Mouse (Mus musculus) splenic B cell, adult 2 months (primary cell): ENCODE results near the gene Coq8a.
A peak's percentile ranks its signal among the peaks of the same experiment; 100 is the strongest.

ENCODE experiments used
- DNase-seq: peaks from one replicate; pipeline ENCODE4 v3.0.0-alpha.2; 2011; ENCODE audit warnings: low read depth, low spot score
- H3K27me3 ChIP-seq: 2 replicates; pipeline ENCODE4 v1.6.1; 2012; ENCODE audit warnings: mild to moderate bottlenecking, low read length, moderate library complexity, mixed read lengths; ENCODE audit not compliant: control insufficient read depth, poor library complexity, insufficient read depth, severe bottlenecking
- H3K36me3 ChIP-seq: 2 replicates; pipeline ENCODE4 v1.6.1; 2012; ENCODE audit warnings: mild to moderate bottlenecking, low read length, moderate library complexity, mixed read lengths; ENCODE audit not compliant: control insufficient read depth, poor library complexity, insufficient read depth, severe bottlenecking

Coq8a gene

DNA sequence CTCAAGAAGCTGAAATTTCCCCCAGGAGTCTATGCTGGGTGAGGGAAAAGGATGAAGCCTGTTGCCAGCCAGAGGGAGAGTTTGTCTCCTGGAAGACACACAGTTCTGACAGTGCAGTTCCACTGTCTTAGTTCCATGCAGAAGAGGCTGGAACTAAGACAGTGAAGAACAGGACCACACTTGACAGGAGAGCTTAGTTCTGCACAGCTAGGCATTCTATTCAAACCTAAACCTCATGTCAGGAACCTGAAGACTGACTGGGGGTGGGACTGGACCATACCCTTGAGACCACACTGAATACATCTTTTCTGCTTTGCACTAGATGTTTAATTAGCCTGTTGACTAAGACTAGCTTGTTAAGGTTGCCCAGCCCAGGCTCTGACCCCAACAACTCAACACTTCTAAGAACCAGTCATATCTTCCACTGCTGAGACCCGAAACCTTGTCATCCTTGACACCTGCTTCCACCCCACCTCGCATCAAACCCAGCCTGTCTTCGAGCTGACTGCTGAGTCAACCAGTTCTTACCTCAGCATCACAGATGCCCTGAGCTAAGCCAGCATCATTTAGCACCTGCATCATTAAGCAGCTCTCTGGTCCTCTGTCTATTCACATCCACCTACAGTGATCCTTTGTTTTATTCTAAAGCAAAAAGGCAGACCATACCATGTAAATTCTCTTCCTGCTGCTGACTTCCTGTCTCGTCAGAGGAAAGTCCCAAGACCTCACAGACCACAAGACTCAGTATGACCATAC lies at the start of gene Coq8a:
TSS of gene Coq8a (minus strand) at position 644 of the 756 bp plus-strand sequence.
- DNase-seq = peak; percentile 96
- Histone ChIP-seq H3K27me3 (no peaks in the 10 kb centered on the region), H3K36me3 (no peaks in the 10 kb centered on the region)

DNA sequence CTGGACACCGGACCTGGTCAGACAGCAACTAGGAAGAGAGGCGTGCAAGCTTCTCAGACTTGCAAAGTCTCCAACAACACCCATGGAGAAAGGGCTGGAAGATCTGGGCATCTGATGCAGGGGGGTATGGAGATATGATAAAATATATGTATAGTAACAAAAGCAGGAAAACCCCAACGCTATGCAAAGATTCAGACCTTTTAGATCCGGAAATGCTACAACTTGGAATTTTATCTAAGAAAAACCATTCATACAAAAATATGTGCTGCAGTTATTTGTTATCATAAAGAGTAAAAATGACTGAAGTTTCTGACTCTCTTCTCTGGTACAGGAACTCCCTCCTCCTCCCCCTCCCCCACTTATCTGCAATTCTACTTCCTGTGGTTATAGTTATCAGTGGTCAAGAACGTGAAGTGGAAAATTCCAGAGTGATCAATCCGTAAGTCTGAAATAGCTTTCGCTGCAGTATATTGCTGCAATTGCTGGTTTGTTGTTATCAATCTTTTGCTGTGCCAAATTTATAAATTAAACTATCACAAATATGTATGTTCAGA lies 49.3 kb upstream of the Coq8a start:
- H3K36me3 ChIP-seq = no peaks in the 10 kb centered on the region; the same call in 1 of the 2 replicates
- no peaks in the 10 kb centered on the region for H3K27me3 ChIP-seq
- no peak for DNase-seq

DNA sequence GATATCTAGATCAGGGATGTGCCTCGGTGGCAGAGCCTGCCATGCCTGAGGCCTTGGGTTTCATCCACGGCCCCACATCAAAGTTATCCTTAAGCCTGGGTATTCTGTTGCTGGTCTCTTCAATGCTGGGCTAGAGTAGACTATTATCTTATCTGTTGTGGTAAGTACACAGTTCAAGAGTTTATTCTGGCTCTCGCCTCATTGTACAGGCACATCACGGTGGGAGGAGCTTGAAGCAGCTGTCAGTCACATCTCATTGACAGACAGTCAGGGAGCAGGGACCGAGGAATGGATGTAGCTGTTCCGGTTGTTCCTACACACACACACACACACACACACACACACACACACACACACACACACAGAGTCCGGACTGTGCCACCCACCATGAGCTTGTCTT lies 48.5 kb upstream of the Coq8a start:
- Histone ChIP-seq H3K27me3 (no peaks in the 10 kb centered on the region), H3K36me3 (no peaks in the 10 kb centered on the region; the same call in 1 of the 2 replicates)
- no peak for DNase-seq

DNA sequence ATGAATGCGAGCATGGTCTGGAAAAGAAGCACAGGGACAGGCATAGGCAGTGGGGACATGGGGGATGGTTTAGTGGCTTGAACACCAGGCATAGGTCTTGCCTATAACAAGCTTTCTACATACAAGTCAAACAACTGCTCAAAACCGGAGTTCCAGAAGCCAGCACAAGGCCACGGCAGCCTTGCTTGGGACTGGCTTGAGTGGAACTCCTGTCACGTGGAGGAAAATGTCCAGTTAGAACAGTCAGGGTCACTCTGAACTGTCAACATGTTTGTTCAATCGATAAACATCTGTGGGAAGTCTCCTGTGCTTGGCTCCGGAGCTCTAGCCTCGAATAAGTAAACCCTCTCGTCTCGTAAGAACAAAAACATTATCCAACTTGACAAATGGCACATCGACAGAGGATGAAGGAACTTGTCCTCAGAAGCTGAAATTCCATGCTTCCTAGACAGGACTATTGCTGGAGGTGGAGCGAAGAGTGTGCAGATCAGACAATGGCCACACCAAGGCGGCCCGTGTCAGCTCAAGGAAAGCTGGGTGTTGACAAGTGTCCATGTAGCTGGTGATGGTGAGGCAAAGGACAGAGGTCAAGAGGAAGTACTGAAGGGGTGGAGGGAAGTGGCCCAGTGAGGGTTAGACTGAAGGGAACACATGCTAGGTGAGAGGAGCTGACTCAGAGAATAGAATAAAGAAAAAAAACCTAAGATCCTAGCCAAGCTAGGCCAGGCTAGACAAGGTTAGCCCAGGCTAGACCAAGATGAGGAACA lies 46.5 kb upstream of the Coq8a start:
- Histone ChIP-seq H3K27me3 (no peaks in the 10 kb centered on the region), H3K36me3 (peaks cover under 1% of the 10 kb centered on the region)
- DNase-seq = no peak

DNA sequence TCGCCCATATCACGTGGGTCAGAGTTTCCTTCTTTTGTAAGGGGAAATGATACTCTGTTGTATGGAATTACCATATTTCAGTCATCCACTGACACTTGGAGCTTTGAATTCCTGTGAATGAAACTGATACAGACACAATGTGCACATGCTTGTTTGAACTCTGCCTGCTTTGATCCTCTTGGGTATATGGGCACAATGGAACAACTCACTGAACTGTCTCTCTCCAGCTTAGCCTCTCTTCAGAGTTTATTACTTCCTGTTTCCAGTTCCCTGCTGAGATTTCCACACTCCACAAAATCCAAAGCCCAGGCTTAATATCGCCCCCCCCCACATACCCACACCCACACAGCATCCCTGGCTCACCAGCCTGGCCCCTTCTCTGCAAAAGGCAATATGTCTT lies 32.3 kb upstream of the Coq8a start:
- no peak for DNase-seq
- Histone ChIP-seq H3K27me3 (no peaks in the 10 kb centered on the region), H3K36me3 (peaks cover 6% of the 10 kb centered on the region)

DNA sequence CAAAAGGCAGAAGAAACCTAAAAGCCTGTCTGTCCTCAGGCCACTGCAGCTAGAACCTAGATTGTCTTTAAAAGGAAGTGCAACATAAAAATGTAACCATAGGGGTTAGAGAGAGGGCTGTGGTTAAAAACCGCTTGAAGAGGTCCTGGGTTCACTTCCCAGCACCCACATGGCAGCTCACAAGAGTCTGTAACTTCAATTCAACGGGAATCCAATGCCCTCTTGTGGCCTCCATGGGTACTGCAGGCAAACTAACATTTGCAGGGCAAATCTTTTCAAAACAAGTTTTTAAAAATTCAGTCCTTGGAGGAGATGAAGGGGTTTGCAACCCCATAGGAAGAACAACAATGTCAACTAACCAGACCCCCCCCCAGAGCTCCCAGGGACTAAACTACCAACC lies 31.2 kb upstream of the Coq8a start:
- no peaks in the 10 kb centered on the region for H3K27me3 ChIP-seq
- H3K36me3 ChIP-seq = peaks cover 6% of the 10 kb centered on the region
- peak; percentile 73 for DNase-seq

DNA sequence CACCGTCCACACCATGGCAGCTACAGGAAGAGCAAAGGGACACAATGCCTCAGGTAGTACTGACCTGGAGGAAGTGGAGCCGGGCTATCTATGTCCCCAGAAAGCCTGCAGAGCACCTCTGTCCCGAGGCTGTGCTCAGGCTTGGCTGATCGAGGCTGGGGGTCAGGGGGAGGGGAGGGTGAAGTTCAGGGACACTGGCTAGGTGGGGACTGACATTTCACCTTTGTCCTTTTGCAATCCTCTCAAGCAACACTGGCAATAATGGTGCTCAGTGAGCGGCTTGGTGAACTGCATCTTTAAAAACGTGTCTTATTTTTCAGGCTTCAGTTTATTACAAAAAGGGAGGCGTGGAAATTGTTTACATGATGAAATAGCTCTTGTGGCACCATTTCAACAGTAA lies 30.5 kb upstream of the Coq8a start:
- DNase-seq = no peak
- peaks cover 6% of the 10 kb centered on the region for H3K36me3 ChIP-seq
- no peaks in the 10 kb centered on the region for H3K27me3 ChIP-seq

DNA sequence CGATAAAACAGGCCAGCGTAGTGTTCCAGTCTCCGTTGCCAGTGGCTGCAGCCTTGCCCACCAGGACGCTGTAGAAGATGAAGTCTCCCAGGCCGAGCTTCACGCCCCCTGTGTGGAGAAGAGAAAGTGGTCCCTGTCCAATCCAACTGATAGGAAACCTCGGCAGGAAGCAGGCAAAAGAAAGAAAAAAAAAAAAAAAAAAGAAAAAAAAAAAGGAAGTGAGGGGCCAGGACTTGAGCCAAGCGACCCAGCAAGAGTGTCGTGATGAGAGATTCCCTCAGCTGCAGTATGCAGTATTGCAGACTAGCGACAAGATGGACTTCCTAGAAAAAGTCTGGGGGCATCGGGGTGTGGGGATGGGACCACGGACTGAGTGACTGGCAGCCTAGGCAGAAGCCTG lies 29.5 kb upstream of the Coq8a start:
- no peak for DNase-seq

DNA sequence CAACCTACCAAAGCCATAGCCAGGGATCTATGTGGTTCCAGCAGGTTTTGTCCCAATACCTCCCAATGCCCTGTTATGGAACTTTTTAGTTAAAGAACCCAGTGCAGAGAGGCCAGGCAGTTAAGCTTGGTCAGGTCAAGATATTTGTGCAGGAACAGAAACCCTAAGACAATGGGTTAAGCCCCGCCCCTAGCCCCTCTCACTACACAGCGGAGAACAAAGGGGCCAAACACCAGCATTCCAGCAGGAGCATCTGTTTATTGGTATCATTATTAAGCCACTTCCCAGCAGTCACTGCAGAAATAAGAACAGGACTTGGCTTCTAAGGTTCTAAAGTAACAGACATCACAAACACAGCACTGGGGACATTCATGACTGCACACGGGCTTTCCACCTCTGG lies 27.4 kb upstream of the Coq8a start:
- no peak for DNase-seq
- peaks cover 2% of the 10 kb centered on the region; the same call in 1 of the 2 replicates for H3K36me3 ChIP-seq
- no peaks in the 10 kb centered on the region for H3K27me3 ChIP-seq

More for the DNA sequence above, 29.5 kb upstream of the Coq8a start:
- Histone ChIP-seq H3K36me3 (peaks cover 5% of the 10 kb centered on the region; the same call in 1 of the 2 replicates), H3K27me3 (no peaks in the 10 kb centered on the region)

DNA sequence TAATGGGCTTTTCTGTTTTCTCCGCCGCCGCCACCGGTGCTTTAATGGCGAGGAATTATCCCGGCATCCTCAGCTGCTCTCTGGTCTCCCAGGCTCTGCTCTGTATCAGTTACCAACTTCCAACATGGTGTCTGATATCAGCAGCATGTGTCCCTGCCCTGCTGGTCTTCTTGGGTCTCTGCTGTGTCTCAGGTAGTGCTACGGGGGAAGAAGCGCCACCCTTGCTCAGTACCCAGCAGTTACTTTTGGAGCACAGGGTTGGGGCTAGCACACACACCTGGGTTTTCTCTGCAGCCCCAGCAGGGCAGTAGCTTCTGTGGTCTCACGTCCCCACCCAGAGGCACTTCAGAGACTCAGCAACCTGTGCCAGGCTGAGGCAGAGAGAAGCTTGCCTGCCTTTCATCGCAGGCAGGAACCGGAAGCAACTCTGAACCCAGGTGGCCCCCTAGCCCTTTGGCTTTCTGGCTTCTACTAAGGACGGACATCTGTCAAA lies 26.9 kb upstream of the Coq8a start:
- Histone ChIP-seq H3K27me3 (no peaks in the 10 kb centered on the region), H3K36me3 (peaks cover 2% of the 10 kb centered on the region; the same call in 1 of the 2 replicates)
- DNase-seq = peak; percentile 78

DNA sequence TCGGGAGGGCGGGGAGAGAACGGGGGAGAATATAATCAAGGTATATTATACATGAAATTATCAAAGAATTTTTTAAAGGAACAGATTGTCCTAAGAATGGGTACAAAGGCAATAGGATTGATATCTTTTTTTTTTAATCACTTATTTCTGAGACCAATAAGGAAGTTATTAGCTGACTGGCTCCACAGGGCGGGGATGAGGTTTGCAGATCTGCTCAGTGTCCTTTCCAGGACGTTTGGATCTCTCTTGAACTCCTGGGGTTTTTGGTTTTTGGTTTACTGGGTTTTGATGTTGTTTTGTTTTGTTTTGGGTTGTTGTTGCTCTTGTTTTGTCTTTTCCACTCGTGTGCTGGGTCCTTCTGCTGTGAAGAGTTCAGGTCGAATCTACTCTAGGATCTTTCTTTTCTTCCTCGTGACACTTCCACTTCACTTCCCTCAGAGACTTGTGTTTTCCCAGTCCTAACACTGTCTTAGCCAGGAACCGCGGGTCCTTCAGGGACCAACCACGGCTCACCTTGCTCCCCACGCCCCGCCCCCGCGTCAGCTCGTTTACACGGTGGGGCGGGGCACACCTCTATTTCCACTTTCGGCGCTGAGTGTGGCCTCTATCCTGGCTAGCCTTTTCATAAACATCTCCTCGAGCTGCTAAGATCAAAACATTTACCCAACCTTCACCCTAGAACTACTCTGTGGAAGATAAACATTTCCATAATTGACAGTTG lies 26.3 kb upstream of the Coq8a start:
- DNase-seq = peak; percentile 76
- Histone ChIP-seq H3K36me3 (peaks cover 2% of the 10 kb centered on the region; the same call in 1 of the 2 replicates), H3K27me3 (no peaks in the 10 kb centered on the region)

DNA sequence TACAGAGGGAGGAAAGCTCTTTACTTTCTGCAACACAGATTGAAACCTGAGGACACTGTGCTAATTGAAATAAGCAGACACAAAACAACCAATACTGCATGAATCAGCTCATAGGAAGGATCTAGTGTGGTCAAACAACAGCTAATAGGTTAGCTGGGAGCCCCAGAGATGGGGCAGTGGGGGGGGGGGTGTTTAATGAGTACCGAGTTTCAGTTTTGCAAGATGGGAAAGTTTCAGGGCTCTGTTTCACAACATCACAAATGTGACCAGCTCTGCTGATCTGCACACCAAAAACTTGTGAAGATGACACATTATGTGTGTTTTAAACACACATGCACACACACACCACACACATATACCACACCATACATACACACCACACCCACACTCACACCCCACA lies 22.6 kb upstream of the Coq8a start:
- no peak for DNase-seq
- Histone ChIP-seq H3K36me3 (no peaks in the 10 kb centered on the region), H3K27me3 (no peaks in the 10 kb centered on the region)

DNA sequence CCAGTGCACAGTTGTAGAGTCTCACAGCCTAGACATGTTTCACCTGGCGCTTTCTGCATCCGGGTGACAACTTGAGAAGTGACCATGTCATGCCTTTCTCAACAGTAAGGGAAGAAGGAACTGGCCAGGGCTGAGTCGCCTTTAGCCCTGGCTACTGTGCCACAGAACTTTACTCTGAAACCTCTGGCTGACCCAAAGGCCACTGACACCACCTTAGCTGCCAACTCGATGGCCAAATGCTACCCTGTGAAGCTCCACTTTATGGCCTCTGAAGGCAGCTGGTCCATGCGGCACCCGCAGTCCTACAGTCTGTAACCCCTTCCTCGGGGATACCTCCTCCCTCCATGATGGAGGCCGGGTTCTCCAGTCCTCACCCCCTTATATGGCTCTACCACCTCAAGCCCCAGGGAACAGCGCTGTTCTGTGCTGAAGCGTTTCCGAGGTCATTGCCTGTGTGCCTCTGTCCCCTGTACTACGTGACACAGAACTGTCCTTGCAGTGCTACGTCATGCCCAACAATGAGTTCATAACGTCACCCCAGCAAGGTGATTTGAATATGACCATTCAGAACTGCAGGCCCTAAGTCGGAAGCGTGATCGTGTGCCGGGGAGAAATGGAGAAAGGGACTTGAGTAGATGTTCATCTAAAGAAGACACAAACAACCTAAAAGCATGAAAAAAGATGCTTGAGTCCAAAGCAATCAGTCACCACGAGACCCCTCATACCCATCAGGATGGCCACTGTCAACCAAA lies 21.6 kb upstream of the Coq8a start:
- DNase-seq = no peak
- H3K27me3 ChIP-seq = no peaks in the 10 kb centered on the region
- H3K36me3 ChIP-seq = no peaks in the 10 kb centered on the region
